Mouse (Mus musculus) midbrain, postnatal 0 days (tissue): ENCODE data around the gene Ifitm1. TPM values are rescaled to one million over a fixed set of nuclear protein-coding genes. Genes with fewer than 3 reads are reported as not detected.

ENCODE experiments used
- ATAC-seq: fragments of 200-750 bp; cut with Nextera tagmentation; 2 replicates; pipeline ENCODE4 v1.8.0; 2017; ENCODE audit warnings: moderate number of reproducible peaks, mild to moderate bottlenecking, moderate TSS enrichment, moderate library complexity; ENCODE audit not compliant: low FRiP score
- DNase-seq: peaks from one replicate; pipeline ENCODE4 v3.0.0-alpha.2; 2015; ENCODE audit warnings: low spot score
- H3K27ac ChIP-seq: fragments of 300-500 bp; sonication (generic); 2 replicates; pipeline ENCODE4 v1.5.1; 2014; ENCODE audit warnings: low read depth, mild to moderate bottlenecking, low read length, mixed read lengths
- H3K27me3 ChIP-seq: fragments of 300-500 bp; sonication (generic); 2 replicates; pipeline ENCODE4 v1.6.1; 2014; ENCODE audit warnings: low read length, control low read depth, mixed read lengths; ENCODE audit not compliant: insufficient read depth
- H3K36me3 ChIP-seq: fragments of 300-500 bp; sonication (generic); 2 replicates; pipeline ENCODE4 v1.6.1; 2014; ENCODE audit warnings: low read length, control low read depth, mixed read lengths; ENCODE audit not compliant: insufficient read depth
- H3K4me1 ChIP-seq: fragments of 300-500 bp; sonication (generic); 2 replicates; pipeline ENCODE4 v1.6.1; 2014; ENCODE audit warnings: mild to moderate bottlenecking, control low read depth, antibody characterized with exemption, low read length, mixed read lengths; ENCODE audit not compliant: insufficient read depth
- H3K4me2 ChIP-seq: fragments of 300-500 bp; sonication (generic); 2 replicates; pipeline ENCODE4 v1.6.1; 2014; ENCODE audit warnings: low read depth, mild to moderate bottlenecking, low read length, mixed read lengths; ENCODE audit not compliant: poor library complexity, severe bottlenecking
- H3K4me3 ChIP-seq: fragments of 300-500 bp; sonication (generic); 2 replicates; pipeline ENCODE4 v1.5.1; 2014; ENCODE audit warnings: low read depth, mild to moderate bottlenecking, low read length, moderate library complexity
- H3K9ac ChIP-seq: fragments of 300-500 bp; sonication (generic); replicated peaks from 2 replicates; pipeline ENCODE4 v1.6.1; 2014; ENCODE audit warnings: mild to moderate bottlenecking, low read length, moderate library complexity, mixed read lengths; ENCODE audit not compliant: poor library complexity, severe bottlenecking
- H3K9me3 ChIP-seq: fragments of 300-500 bp; sonication (generic); 2 replicates; pipeline ENCODE4 v1.6.1; 2016; ENCODE audit warnings: low read length, control low read depth
- CTCF ChIP-seq: IDR thresholded peaks from 2 replicates; pipeline ENCODE4 v1.5.1; 2016; ENCODE audit warnings: antibody characterized with exemption, mild to moderate bottlenecking
- WGBS: fragments of 180-500 bp; shearing (Covaris S2); extraction: QIAGEN DNeasy Blood & Tissue Kit; methylation state at CpG from one replicate; pipeline ENCODE4 v1.1.7; 2014; 5-methylcytosine and 5-hydroxymethylcytosine counted together
- polyA plus RNA-seq: library from polyadenylated mRNA; unstranded; fragments of >200 nt; fragmentation: Nextera tagmentation; extraction: Ambion mirVana; gene quantifications from 2 replicates; pipeline ENCODE4 v1.2.1, GENCODE M21; 2015
- total RNA-seq: library from RNA; depleted of rRNA; stranded (reverse); fragments of >200 nt; gene quantifications from 2 replicates; pipeline ENCODE4 v1.2.3, GENCODE M21; 2014

Ifitm1 gene
- total and polyA plus RNA-seq, 2 experiments from 2014 or later, result 14.6 to 16.3 TPM

GRCm38 (mm10) chr7:141000881-141001708 is 34.1 kb downstream of the Ifitm1 start:
- no peak for ATAC-seq
- no peaks in the 10 kb centered on the region for H3K4me1 ChIP-seq
- DNase-seq, result no peak
- TF ChIP-seq CTCF, result no peak
- H3K36me3 ChIP-seq, result no peaks in the 10 kb centered on the region
- no peaks in the 10 kb centered on the region for H3K27me3 ChIP-seq
- H3K4me2 ChIP-seq, result no peak overlapping the region
- no peak overlapping the region for H3K9ac ChIP-seq
- H3K9me3 ChIP-seq, result no peaks in the 10 kb centered on the region
- H3K4me3 ChIP-seq, result no peak overlapping the region
- no peak overlapping the region for H3K27ac ChIP-seq
- 71% methylated on average over 15 of the region's 15 CpGs for WGBS

GRCm38 (mm10) chr7:141003248-141004010 is 36.4 kb downstream of the Ifitm1 start:
- H3K9me3 ChIP-seq, result no peaks in the 10 kb centered on the region
- H3K27me3 ChIP-seq, result 0 out of 2 replicates have a peak, but pooled peaks cover 2% of the 10 kb centered on the region
- no peak overlapping the region for H3K4me2 ChIP-seq
- DNase-seq, result no peak
- no peak overlapping the region for H3K4me3 ChIP-seq
- no peaks in the 10 kb centered on the region for H3K36me3 ChIP-seq
- H3K27ac ChIP-seq, result no peak overlapping the region
- no peak overlapping the region for H3K9ac ChIP-seq
- ATAC-seq, result no peak
- no peak for TF ChIP-seq CTCF
- 84% methylated on average over 5 of the region's 5 CpGs for WGBS
- H3K4me1 ChIP-seq, result no peaks in the 10 kb centered on the region

- Histone ChIP-seq H3K4me1 (no peaks in the 10 kb centered on the region), H3K9ac (no peak overlapping the region), H3K27ac (no peak overlapping the region), H3K9me3 (no peaks in the 10 kb centered on the region), H3K27me3 (0 out of 2 replicates have a peak, but pooled peaks cover 3% of the 10 kb centered on the region), H3K36me3 (no peaks in the 10 kb centered on the region), H3K4me3 (no peak overlapping the region), H3K4me2 (no peak overlapping the region)
- 90% methylated on average over 6 of the region's 6 CpGs for WGBS
- DNase-seq (no peak), ATAC-seq (no peak)
- TF ChIP-seq CTCF, result no peak
Measured at GRCm38 (mm10) chr7:141006446-141006845, 39.4 kb downstream of the Ifitm1 start.

- no peaks in the 10 kb centered on the region for H3K4me1 ChIP-seq
- no peak overlapping the region for H3K9ac ChIP-seq
- DNase-seq (no peak), ATAC-seq (no peak)
- H3K27ac ChIP-seq, result no peak overlapping the region
- no peak overlapping the region for H3K4me3 ChIP-seq
- no peaks in the 10 kb centered on the region for H3K36me3 ChIP-seq
- TF ChIP-seq CTCF, result no peak
- no peak overlapping the region for H3K4me2 ChIP-seq
- 71% methylated on average over 5 of the region's 5 CpGs for WGBS
- H3K9me3 ChIP-seq, result no peaks in the 10 kb centered on the region
- H3K27me3 ChIP-seq, result 0 out of 2 replicates have a peak, but pooled peaks cover 3% of the 10 kb centered on the region
Measured at GRCm38 (mm10) chr7:141006914-141007313, 39.9 kb downstream of the Ifitm1 start.

- Histone ChIP-seq H3K27me3 (0 out of 2 replicates have a peak, but pooled peaks cover 3% of the 10 kb centered on the region), H3K4me2 (no peak overlapping the region), H3K9me3 (no peaks in the 10 kb centered on the region), H3K27ac (no peak overlapping the region), H3K4me3 (no peak overlapping the region), H3K9ac (no peak overlapping the region), H3K4me1 (no peaks in the 10 kb centered on the region), H3K36me3 (no peaks in the 10 kb centered on the region)
- 6% methylated on average over 7 of the region's 7 CpGs for WGBS
- TF ChIP-seq CTCF, result no peak
- no peak for DNase-seq
- ATAC-seq, result no peak
Measured at GRCm38 (mm10) chr7:141008312-141008761, 41.3 kb downstream of the Ifitm1 start.
